Mouse (Mus musculus) kidney, embryonic 14.5 days (tissue): ENCODE measurements at regions not wholly inside any gene's neighbourhood (a gene's known extent, or its start where the extent isn't known, plus 50 kb on each side); places are given as distances from the start of the nearest gene placed in this dataset.

Experiments
- ATAC-seq: fragments of 200-750 bp; cut with Nextera tagmentation; 2 replicates; pipeline ENCODE4 v1.8.0; 2017; ENCODE audit warnings: moderate number of reproducible peaks, mild to moderate bottlenecking, moderate TSS enrichment, moderate library complexity; ENCODE audit not compliant: low FRiP score, low TSS enrichment
- H3K27ac ChIP-seq: fragments of 300-500 bp; sonication (generic); 2 replicates; pipeline ENCODE4 v1.5.1; 2014; ENCODE audit warnings: low read depth, mild to moderate bottlenecking, low read length, moderate library complexity, mixed read lengths
- H3K27me3 ChIP-seq: fragments of 300-500 bp; sonication (generic); 2 replicates; pipeline ENCODE4 v1.6.1; 2014; ENCODE audit warnings: mild to moderate bottlenecking, low read length; ENCODE audit not compliant: control insufficient read depth, insufficient read depth
- H3K36me3 ChIP-seq: fragments of 300-500 bp; sonication (generic); 2 replicates; pipeline ENCODE4 v1.6.1; 2014; ENCODE audit warnings: low read length, mixed read lengths; ENCODE audit not compliant: control insufficient read depth, insufficient read depth
- H3K4me1 ChIP-seq: fragments of 300-500 bp; sonication (generic); 2 replicates; pipeline ENCODE4 v1.6.1; 2014; ENCODE audit warnings: low read length, mixed read lengths; ENCODE audit not compliant: control insufficient read depth, insufficient read depth
- H3K4me2 ChIP-seq: fragments of 300-500 bp; sonication (generic); replicated peaks from 2 replicates; pipeline ENCODE4 v1.6.1; 2014; ENCODE audit warnings: low read depth, mild to moderate bottlenecking, low read length
- H3K4me3 ChIP-seq: fragments of 300-500 bp; sonication (generic); 2 replicates; pipeline ENCODE4 v1.5.1; 2014; ENCODE audit warnings: mild to moderate bottlenecking, low read length
- H3K9ac ChIP-seq: fragments of 300-500 bp; sonication (generic); 2 replicates; pipeline ENCODE4 v1.6.1; 2014; ENCODE audit warnings: low read depth, mild to moderate bottlenecking, low read length, moderate library complexity
- H3K9me3 ChIP-seq: fragments of 300-500 bp; sonication (generic); 2 replicates; pipeline ENCODE4 v1.6.1; 2016; ENCODE audit warnings: low read length; ENCODE audit not compliant: control insufficient read depth
- WGBS: fragments of 180-500 bp; shearing (Covaris S2); extraction: QIAGEN DNeasy Blood & Tissue Kit; methylation state at CpG from one replicate; pipeline ENCODE4 v1.1.7; 2014; 5-methylcytosine and 5-hydroxymethylcytosine counted together

GRCm38 (mm10) chr2:61405261-61405660 is 173.1 kb upstream of the Tank start:
- H3K4me3 ChIP-seq = no peak overlapping the region
- no peaks in the 10 kb centered on the region for H3K36me3 ChIP-seq
- ATAC-seq = peak; percentile 37; the same call in 1 of the 2 replicates
- no peaks in the 10 kb centered on the region for H3K9me3 ChIP-seq
- H3K4me2 ChIP-seq = no peak overlapping the region
- no peak overlapping the region for H3K27ac ChIP-seq
- H3K4me1 ChIP-seq = peaks cover 10% of the 10 kb centered on the region; the same call in 1 of the 2 replicates
- H3K9ac ChIP-seq = no peak overlapping the region
- WGBS = 22% methylated on average over 4 of the region's 4 CpGs
- no peaks in the 10 kb centered on the region for H3K27me3 ChIP-seq

GRCm38 (mm10) chr2:61402588-61403487 is 175.5 kb upstream of the Tank start:
- no peak for ATAC-seq
- H3K4me2 ChIP-seq = peak overlapping the region; percentile 60
- no peaks in the 10 kb centered on the region for H3K27me3 ChIP-seq
- H3K9ac ChIP-seq = peak overlapping the region; percentile 42; the same call in 1 of the 2 replicates
- H3K4me1 ChIP-seq = peaks cover 10% of the 10 kb centered on the region; the same call in 1 of the 2 replicates
- no peaks in the 10 kb centered on the region for H3K36me3 ChIP-seq
- peak overlapping the region; percentile 11; the same call in 1 of the 2 replicates for H3K27ac ChIP-seq
- H3K9me3 ChIP-seq = no peaks in the 10 kb centered on the region
- WGBS = 4% methylated on average over 15 of the region's 15 CpGs
- peak overlapping the region; percentile 32 for H3K4me3 ChIP-seq

GRCm38 (mm10) chr2:61401636-61402587 is 176.5 kb upstream of the Tank start:
- under 1% methylated on average over 20 of the region's 21 CpGs for WGBS
- no peaks in the 10 kb centered on the region for H3K9me3 ChIP-seq
- peak; percentile 58; the same call in 1 of the 2 replicates for ATAC-seq
- peak overlapping the region; percentile 33 for H3K4me3 ChIP-seq
- no peak overlapping the region for H3K9ac ChIP-seq
- H3K4me1 ChIP-seq = peaks cover 10% of the 10 kb centered on the region; the same call in 1 of the 2 replicates
- H3K36me3 ChIP-seq = no peaks in the 10 kb centered on the region
- peak overlapping the region; percentile 77 for H3K27ac ChIP-seq
- H3K4me2 ChIP-seq = peak overlapping the region; percentile 60
- H3K27me3 ChIP-seq = no peaks in the 10 kb centered on the region

DNA sequence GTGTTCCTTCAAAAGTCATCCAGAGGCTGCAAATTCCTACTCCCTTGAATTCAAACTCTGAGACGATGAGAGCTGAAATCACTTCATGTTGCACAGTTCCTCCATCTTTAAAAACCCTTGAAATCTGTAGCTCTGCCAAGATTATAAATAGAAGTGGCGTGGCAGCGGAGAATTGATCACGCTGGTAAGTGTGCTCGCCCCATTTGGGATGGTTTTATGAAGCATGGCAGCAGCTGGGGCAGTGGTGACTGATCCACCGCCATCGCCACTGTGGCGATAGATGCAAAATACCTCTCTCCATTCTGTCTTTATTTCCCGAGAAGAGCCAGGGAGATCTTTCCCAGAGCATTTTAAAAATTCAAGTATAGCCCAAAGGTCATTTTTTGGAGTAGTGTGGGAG is 179.8 kb upstream of the Tank start:
- H3K9ac ChIP-seq = no peak overlapping the region
- ATAC-seq = no peak
- H3K9me3 ChIP-seq = no peaks in the 10 kb centered on the region
- H3K27ac ChIP-seq = no peak overlapping the region
- H3K36me3 ChIP-seq = no peaks in the 10 kb centered on the region
- H3K4me3 ChIP-seq = no peak overlapping the region
- no peaks in the 10 kb centered on the region for H3K27me3 ChIP-seq
- no peak overlapping the region for H3K4me2 ChIP-seq
- WGBS = 79% methylated on average over 9 of the region's 9 CpGs
- H3K4me1 ChIP-seq = peaks cover 6% of the 10 kb centered on the region; the same call in 1 of the 2 replicates

GRCm38 (mm10) chr2:61389622-61390021 is 188.8 kb upstream of the Tank start:
- H3K27me3 ChIP-seq = no peaks in the 10 kb centered on the region
- no peaks in the 10 kb centered on the region for H3K4me1 ChIP-seq
- H3K4me3 ChIP-seq = no peak overlapping the region
- no peak overlapping the region for H3K4me2 ChIP-seq
- no peaks in the 10 kb centered on the region for H3K36me3 ChIP-seq
- no peak for ATAC-seq
- H3K9me3 ChIP-seq = no peaks in the 10 kb centered on the region
- no peak overlapping the region for H3K27ac ChIP-seq
- no peak overlapping the region for H3K9ac ChIP-seq

DNA sequence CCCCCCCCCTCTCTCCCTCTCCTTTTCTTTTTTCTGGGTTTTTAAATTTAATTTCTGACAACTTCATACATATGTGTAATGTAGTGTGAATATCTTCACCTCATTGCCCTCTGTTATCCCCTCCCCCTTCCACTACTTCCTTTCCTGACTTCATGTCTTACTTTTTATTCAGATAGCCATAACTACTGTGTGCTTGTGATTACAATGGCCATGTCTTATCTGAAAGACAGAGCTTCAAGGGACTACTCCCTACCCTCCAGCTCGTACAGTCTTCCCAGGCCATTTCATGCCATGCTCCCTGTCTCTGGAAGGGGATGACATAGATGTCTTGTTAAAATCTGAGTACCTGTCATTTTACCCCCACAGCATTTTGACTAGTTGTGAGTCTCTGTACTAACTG is 189.2 kb upstream of the Tank start:
- Histone ChIP-seq H3K9ac (no peak overlapping the region), H3K4me2 (no peak overlapping the region), H3K4me3 (no peak overlapping the region), H3K27ac (no peak overlapping the region), H3K4me1 (no peaks in the 10 kb centered on the region), H3K36me3 (no peaks in the 10 kb centered on the region), H3K9me3 (no peaks in the 10 kb centered on the region), H3K27me3 (no peaks in the 10 kb centered on the region)
- ATAC-seq = no peak
- 60% methylated on average over 1 of the region's 1 CpGs for WGBS

DNA sequence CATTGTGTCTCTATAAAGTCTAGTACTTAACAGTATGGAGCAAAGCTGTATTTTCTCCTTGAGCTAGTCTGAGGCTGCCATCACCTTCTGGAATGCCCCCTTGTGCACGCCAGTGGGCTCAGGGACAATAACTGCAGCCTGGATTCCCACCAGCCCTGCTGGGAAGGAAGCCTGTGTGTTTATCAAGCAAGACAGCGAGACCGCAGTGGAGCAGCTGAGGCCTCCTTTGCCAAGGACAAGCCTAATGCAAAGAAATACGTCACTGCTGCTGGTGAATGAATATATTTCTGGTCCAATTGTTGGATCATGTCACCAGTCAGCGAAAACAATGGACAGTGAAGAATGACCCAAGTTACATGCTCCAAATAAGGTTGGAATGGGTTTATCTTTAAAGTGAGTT is 190.8 kb upstream of the Tank start:
- Histone ChIP-seq H3K4me3 (no peak overlapping the region), H3K4me1 (no peaks in the 10 kb centered on the region), H3K27me3 (no peaks in the 10 kb centered on the region), H3K9me3 (no peaks in the 10 kb centered on the region), H3K9ac (no peak overlapping the region), H3K4me2 (no peak overlapping the region), H3K27ac (no peak overlapping the region), H3K36me3 (no peaks in the 10 kb centered on the region)
- no peak for ATAC-seq
- WGBS = 60% methylated on average over 5 of the region's 5 CpGs

- Histone ChIP-seq H3K4me1 (no peaks in the 10 kb centered on the region), H3K36me3 (no peaks in the 10 kb centered on the region), H3K4me3 (no peak overlapping the region), H3K9me3 (no peaks in the 10 kb centered on the region), H3K9ac (no peak overlapping the region), H3K4me2 (no peak overlapping the region), H3K27me3 (no peaks in the 10 kb centered on the region), H3K27ac (no peak overlapping the region)
- ATAC-seq = no peak
- WGBS = 83% methylated on average over 5 of the region's 5 CpGs
Measured at GRCm38 (mm10) chr2:61386966-61387365, 191.4 kb upstream of the Tank start.
